Mouse (Mus musculus) cortical plate, adult 2 months (tissue): ENCODE measurements around the gene H2-T23.

Experiments
- CTCF ChIP-seq: fragments of 200-500 bp; IDR thresholded peaks from 2 replicates; pipeline ENCODE4 v1.5.1; 2011; ENCODE audit warnings: mild to moderate bottlenecking, control low read depth, low read length; ENCODE audit not compliant: insufficient read depth; ENCODE audit errors: extremely low read depth
- POLR2A ChIP-seq: fragments of 200-500 bp; IDR thresholded peaks from 2 replicates; pipeline ENCODE4 v1.6.1; 2011; ENCODE audit warnings: mild to moderate bottlenecking, low read length, control low read depth; ENCODE audit not compliant: insufficient read depth; ENCODE audit errors: extremely low read depth

- no peak for TF ChIP-seq CTCF
- no peak for TF ChIP-seq POLR2A
These were observed 33.9 kb downstream of the H2-T23 start for GRCm38 (mm10) chr17:35998545-35999305.
